Mouse (Mus musculus): ENCODE results near the gene Tgfbi.

The Tgfbi gene

DNA sequence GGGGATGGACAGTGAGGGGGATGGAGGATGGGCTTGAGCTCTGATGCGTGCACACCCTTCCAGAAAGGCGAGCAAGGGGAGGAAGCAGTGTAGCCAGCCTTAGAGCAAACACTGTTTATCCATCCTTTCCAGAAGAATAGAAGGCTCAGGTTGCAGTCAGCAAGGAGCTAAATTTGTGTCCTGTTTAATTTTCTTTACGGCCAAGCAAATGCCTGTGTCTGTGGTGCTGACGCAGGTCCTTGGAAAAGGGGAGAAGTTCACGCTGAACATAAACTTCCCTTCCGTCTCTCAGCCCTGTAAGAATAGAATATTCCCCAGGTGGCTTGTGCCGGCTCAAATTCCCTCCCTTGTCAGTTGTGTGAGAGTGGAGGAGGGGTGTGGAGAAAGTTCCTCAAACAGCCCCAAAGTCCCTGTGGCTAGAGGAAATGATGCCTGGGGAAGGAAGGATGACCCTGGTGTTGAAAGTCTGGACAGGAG is 24.9 kb downstream of the Tgfbi start:
- in situ Hi-C loops (cut with MboI, MseI), result no loop called here

GRCm38 (mm10) chr13:56634920-56635319 is 25.6 kb downstream of the Tgfbi start:
- in situ Hi-C loops (cut with MboI, MseI), result no loop called here

- in situ Hi-C loops (cut with MboI, MseI), result no loop called here
Measured at GRCm38 (mm10) chr13:56637027-56637426, 27.7 kb downstream of the Tgfbi start.

GRCm38 (mm10) chr13:56641746-56642145 is 32.4 kb downstream of the Tgfbi start:
- in situ Hi-C loops (cut with MboI, MseI), result no loop called here

- in situ Hi-C loops (cut with MboI, MseI), result no loop called here
Measured at GRCm38 (mm10) chr13:56644031-56644430, 34.7 kb downstream of the Tgfbi start.

DNA sequence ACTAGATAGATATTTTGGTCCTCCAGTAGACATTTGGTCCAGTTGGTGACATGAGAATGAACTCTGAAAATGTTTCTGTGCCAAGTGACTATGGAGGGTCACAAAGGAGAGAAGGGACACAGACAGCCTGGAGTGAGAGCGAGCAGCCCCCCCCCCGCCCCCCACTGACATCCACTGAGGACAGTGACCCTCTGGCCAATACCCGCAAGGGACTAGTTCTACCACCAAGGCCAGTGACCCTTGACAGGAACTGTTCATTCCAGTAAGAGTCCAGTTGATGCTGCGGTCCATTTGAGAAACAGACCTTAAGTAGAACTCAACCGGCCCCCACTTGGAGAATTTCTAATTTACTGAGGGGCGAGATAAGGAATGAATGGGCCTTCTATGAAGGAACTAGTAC is 36.4 kb downstream of the Tgfbi start:
- in situ Hi-C loops (cut with MboI, MseI), result no loop called here

GRCm38 (mm10) chr13:56647597-56648405 is 38.5 kb downstream of the Tgfbi start:
- in situ Hi-C loops (cut with MboI, MseI), result no loop called here

- in situ Hi-C loops (cut with MboI, MseI), result loop anchor here (10.0 kb wide), 1 partner anchor 735 kb away; no protein-coding TSS in a partner anchor
Measured at GRCm38 (mm10) chr13:56650020-56650419, 40.7 kb downstream of the Tgfbi start.

GRCm38 (mm10) chr13:56652381-56652780 is 43.1 kb downstream of the Tgfbi start:
- in situ Hi-C loops (cut with MboI, MseI), result loop anchor here (10.0 kb wide), 1 partner anchor 738 kb away; no protein-coding TSS in a partner anchor

GRCm38 (mm10) chr13:56654176-56654575 is 44.9 kb downstream of the Tgfbi start:
- in situ Hi-C loops (cut with MboI, MseI), result loop anchor here (10.0 kb wide), 1 partner anchor 739 kb away; no protein-coding TSS in a partner anchor

GRCm38 (mm10) chr13:56657946-56658512 is 48.7 kb downstream of the Tgfbi start:
- in situ Hi-C loops (cut with MboI, MseI), result loop anchor here (10.0 kb wide), 1 partner anchor 743 kb away; no protein-coding TSS in a partner anchor

DNA sequence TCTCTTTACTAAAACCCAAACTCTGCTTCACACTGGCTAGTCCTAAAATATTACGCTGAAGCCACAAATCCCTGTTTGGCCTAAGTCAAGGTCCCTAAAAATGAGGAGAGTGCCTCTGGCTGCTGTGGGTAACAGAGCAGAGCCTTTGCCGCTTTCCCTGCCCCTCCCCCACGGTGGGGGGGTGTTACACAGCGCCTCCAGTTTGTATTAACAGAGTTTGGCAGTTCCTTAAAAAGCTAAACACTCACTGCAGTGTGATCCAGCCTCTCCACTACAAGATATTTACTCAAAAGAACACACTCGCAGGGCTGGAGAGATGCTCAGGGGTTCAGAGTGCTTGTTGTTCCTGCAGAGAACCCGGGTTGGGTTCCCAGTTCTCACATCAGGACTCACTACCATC is 49.6 kb downstream of the Tgfbi start:
- in situ Hi-C loops (cut with MboI, MseI), result loop anchor here (10.0 kb wide), 1 partner anchor 744 kb away; no protein-coding TSS in a partner anchor

GRCm38 (mm10) chr13:56661914-56662621 is 52.7 kb downstream of the Tgfbi start:
- in situ Hi-C loops (cut with MboI, MseI), result no loop called here

DNA sequence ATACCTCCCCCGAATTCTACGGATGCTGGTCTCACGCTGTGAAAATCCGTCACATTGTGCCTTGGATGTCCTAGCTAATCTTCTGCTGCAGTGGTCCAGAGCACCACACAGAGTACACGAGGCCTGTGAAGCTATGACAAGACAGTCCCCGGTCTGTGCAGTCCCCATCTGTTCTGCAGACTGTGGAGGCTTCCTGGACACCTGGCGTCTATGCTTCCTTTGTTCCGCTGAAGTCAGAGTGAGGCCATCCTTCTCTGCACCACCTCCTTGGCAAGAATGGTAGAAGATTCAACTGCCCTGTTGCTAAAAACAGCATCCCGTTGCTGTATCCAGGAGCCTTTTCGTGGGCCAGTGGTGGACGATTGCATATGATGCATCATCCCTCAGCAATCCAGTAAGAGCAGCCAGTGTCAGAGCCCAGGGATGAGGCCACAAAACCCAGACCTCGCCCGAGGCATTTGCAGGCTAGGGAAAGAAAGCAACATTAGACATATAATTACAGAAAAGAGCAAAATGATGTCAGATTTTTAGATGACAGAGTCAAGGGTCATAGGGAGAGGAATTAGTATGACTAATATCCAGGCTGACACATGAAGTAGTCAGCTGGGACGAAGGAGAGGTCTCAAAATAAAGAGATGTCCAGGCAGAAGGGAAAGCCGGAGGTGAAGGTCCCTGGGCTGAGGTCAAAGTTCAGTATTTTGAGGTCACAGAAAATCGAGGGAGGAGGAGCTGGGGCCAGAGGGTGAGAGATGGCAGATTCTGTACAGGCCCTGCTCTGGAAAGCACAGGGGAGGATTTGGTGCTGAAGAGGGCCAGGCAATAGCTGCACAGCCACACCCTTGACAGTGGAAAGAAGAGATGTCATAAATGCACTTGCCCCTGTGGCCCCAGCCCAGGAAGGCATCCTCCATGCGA is 55.2 kb downstream of the Tgfbi start:
- in situ Hi-C loops (cut with MboI, MseI), result no loop called here

GRCm38 (mm10) chr13:56671206-56671605 is 61.9 kb downstream of the Tgfbi start:
- in situ Hi-C loops (cut with MboI, MseI), result no loop called here

DNA sequence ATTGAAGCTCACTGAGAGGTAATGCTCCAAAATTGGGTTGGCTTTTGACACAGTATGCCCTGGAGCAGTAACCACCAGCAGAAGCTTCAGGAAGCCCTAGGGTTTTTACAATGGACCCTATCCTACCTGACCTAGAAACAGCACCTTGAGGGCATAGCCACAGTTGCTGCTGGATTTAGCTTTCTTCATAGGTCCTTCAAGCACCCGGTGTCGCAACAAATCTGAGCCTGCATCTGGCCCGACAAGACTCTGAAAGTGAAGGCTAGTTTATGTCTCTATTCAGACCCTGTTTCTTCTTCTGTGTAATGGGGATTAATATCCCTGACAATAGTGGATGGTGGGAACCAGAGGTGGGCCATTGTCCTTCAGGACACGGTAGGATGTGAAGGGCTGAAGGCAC is 68.4 kb downstream of the Tgfbi start:
- in situ Hi-C loops (cut with MboI, MseI), result no loop called here

DNA sequence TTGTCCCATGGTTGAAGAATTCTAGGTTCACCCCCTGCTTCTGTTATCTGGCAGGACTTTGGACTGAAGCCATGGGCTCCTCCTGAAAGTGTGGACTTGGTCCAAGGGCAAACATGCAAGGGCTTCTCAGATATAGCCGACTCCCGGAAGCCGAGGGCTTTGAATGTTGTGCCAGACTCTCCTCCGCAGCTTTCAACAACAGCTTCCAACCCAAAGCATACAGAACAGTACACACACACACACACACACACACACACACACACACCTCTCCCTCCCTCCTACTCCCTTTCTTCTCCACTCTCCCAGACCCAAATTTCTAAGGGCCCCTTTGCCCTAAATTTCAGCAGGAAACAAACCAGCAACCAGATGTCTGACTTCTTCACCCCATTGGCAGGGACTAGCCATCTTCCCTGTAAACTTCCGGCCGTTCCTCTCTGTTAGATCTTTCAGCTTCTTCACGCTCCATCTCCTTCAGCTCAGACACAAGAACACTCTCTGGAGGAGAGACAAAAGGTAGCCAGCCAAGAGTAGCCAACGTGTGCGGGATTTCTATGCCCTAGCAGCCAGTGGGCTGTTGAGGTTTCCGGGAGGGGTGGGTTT is 69.0 kb downstream of the Tgfbi start:
- in situ Hi-C loops (cut with MboI, MseI), result no loop called here

DNA sequence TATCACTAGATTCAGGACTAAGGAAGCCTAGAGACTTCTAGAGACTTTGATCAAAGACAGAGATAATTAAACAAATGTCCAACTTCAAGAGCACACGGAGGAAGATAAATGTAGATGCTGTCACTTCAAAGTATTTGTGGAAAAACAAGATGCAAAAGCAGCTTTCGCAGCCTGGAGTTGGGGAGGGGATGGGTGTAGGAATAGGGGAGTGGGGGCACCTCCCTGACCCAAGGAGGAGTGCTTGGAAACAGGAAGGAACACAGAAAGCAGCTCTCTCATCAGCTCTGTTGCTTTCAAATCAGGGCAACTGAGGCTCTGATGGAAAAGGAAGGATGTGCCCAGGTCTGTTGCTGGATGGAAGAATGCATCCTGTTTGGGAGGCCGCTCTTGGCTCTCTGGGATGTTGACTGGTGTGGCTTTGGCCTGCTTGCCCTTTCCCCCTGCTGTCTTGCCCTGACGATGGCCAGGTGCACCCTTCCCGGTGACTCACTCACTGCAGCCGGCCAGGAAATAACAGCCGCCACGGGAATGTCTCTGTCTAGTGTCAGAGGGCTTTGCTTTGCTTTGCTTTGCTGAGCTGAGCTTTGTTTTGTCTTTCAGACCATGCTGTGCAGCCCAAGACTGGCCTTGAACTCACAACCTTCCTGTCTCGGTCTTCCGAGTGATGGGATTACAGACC is 69.6 kb downstream of the Tgfbi start:
- in situ Hi-C loops (cut with MboI, MseI), result no loop called here

DNA sequence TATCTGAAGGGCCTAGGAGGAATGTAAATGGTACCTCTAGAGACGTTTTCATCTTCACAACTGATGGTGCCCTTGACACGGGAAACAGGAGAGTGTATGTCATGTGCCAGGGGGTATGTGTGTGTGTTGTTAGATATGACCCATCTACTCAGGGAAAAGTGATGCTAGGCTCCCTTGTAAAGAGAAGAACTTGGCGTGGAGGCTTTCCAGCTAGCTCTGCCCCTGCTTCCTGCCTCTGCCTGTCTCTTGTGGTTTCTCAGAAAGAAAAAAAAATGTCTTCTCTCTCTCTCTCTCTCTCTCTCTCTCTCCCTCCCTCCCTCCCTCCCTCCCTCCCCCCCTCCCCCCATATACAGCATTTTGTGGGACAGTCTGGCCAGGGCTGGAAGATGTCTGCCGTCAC is 72.6 kb downstream of the Tgfbi start:
- in situ Hi-C loops (cut with MboI, MseI), result no loop called here

GRCm38 (mm10) chr13:56682326-56682725 is 73.0 kb downstream of the Tgfbi start:
- in situ Hi-C loops (cut with MboI, MseI), result no loop called here
